8 mouse cellular contexts compared by ENCODE assay signal in genomic region chr1:135430669-135431017, GRCm38 (mm10). TPM values are rescaled to one million over a fixed set of nuclear protein-coding genes. Genes with fewer than 3 reads are reported as not detected.
A peak's percentile ranks its signal among the peaks of the same experiment; 100 is the strongest.
DNase-seq lines count a peak whose midpoint lies in the region; ATAC-seq and TF ChIP-seq lines count a peak whose summit lies in the region.

No protein-coding gene starts in this region.

- peaks cover 14% of the 10 kb centered on the region for H3K36me3 ChIP-seq in C2C12 (ENCODE audit: control insufficient read depth, insufficient read depth)
- peaks cover 14% of the 10 kb centered on the region; the same call in 1 of the 2 replicates for H3K36me3 ChIP-seq in forebrain, embryonic 12.5 days (replicated peaks)
- H3K36me3 ChIP-seq in liver, embryonic 14.5 days (replicated peaks; ENCODE audit: control insufficient read depth, insufficient read depth, low read depth) = no peaks in the 10 kb centered on the region; the same call in 1 of the 2 replicates

- H3K4me3 ChIP-seq in C2C12 (ENCODE audit: insufficient read depth, poor library complexity, severe bottlenecking) = peak overlapping the region; percentile 86
- peak overlapping the region; percentile 91 for H3K4me3 ChIP-seq in forebrain, embryonic 12.5 days (replicated peaks)
- peak overlapping the region; percentile 68 to 83 for H3K4me3 ChIP-seq in liver, embryonic 14.5 days (ENCODE audit: insufficient read depth in 1 of 2, low read depth in 2 of 2, low read length in 2 of 2)

- no peaks in the 10 kb centered on the region for H3K9me3 ChIP-seq in forebrain, embryonic 12.5 days
- H3K9me3 ChIP-seq in liver, embryonic 14.5 days (ENCODE audit: control insufficient read depth, low read length) = no peaks in the 10 kb centered on the region

- no peak for TF ChIP-seq EP300 in liver, embryonic 14.5 days (IDR thresholded peaks at IDR 0.05; ENCODE audit: low read depth)

- H3K4me1 ChIP-seq in forebrain, embryonic 12.5 days = peaks cover 28% of the 10 kb centered on the region
- peaks cover 9 to 12% of the 10 kb centered on the region in 2 experiments for H3K4me1 ChIP-seq in liver, embryonic 14.5 days (replicated peaks; ENCODE audit: control insufficient read depth in 2 of 2, insufficient read depth in 2 of 2, low read length in 1 of 2)

- DNase-seq in frontal cortex, postnatal 10 days (ENCODE audit: low spot score in 2 of 2) = no peak
- DNase-seq in liver, embryonic 14.5 days (ENCODE audit: low read depth in 3 of 3, low spot score in 3 of 3) = no peak
- DNase-seq in embryo, embryonic 10.5 days (ENCODE audit: low spot score) = no peak
- DNase-seq in cerebellum, adult 8-10 months = no peak
- DNase-seq in left cerebral cortex, adult 9 months (ENCODE audit: low spot score in 2 of 2) = no peak

- peaks cover 45% of the 10 kb centered on the region for H3K79me3 ChIP-seq in C2C12 (ENCODE audit: low read depth)

- peak overlapping the region; percentile 68 for H3K4me2 ChIP-seq in forebrain, embryonic 12.5 days
- peak overlapping the region; percentile 72 for H3K4me2 ChIP-seq in liver, embryonic 14.5 days (ENCODE audit: low read depth)

- no peak for TF ChIP-seq CTCF in C2C12 (IDR thresholded peaks at IDR 0.05; ENCODE audit: control insufficient read depth, insufficient read depth, insufficient read length)
- TF ChIP-seq CTCF in liver, embryonic 14.5 days (IDR thresholded peaks at IDR 0.05; ENCODE audit: low read depth) = no peak

- peak overlapping the region; percentile 91 for H3K9ac ChIP-seq in forebrain, embryonic 12.5 days
- peak overlapping the region; percentile 58 for H3K9ac ChIP-seq in liver, embryonic 14.5 days (replicated peaks)

- H3K27ac ChIP-seq in forebrain, embryonic 12.5 days = peak overlapping the region; percentile 89
- no peak overlapping the region for H3K27ac ChIP-seq in liver, embryonic 14.5 days

- WGBS in forebrain, embryonic 12.5 days = 2% methylated on average over 14 of the region's 14 CpGs
- WGBS in liver, embryonic 14.5 days (ENCODE audit: insufficient replicate concordance) = 2% methylated on average over 14 of the region's 14 CpGs

- peaks cover 47% of the 10 kb centered on the region for H3K79me2 ChIP-seq in C2C12 (ENCODE audit: control insufficient read depth, insufficient read depth)

- peak; percentile 60 for ATAC-seq in frontal cortex, adult (ENCODE audit: low TSS enrichment)
- ATAC-seq in forebrain, embryonic 12.5 days (ENCODE audit: low FRiP score) = peak; percentile 81
- ATAC-seq in liver, embryonic 14.5 days (ENCODE audit: insufficient read depth) = peak; percentile 70

- H3ac ChIP-seq in C2C12 (ENCODE audit: control insufficient read depth, insufficient read length, low read depth) = peak overlapping the region; percentile 98

- H3K27me3 ChIP-seq in C2C12 (ENCODE audit: control insufficient read depth, insufficient read depth, insufficient read length) = no peaks in the 10 kb centered on the region
- no peaks in the 10 kb centered on the region for H3K27me3 ChIP-seq in forebrain, embryonic 12.5 days
- no peaks in the 10 kb centered on the region for H3K27me3 ChIP-seq in liver, embryonic 14.5 days (ENCODE audit: control insufficient read depth, insufficient read depth, low read length)

TF ChIP-seq in C2C12, 6 proteins besides CTCF, POLR2A, EP300 and RAD21:
- TF ChIP-seq USF1 (IDR thresholded peaks at IDR 0.05; ENCODE audit: low read depth) (no peak), CEBPB (IDR thresholded peaks at IDR 0.05; ENCODE audit: low read depth) (no peak), MYOD1 (IDR thresholded peaks at IDR 0.05; ENCODE audit: control insufficient read depth, insufficient read length, low read depth) (no peak), MAX (IDR thresholded peaks at IDR 0.05) (no peak), FOSL1 (IDR thresholded peaks at IDR 0.05; ENCODE audit: insufficient read depth, low read length, poor library complexity, severe bottlenecking) (no peak), MYOG (IDR thresholded peaks at IDR 0.05; ENCODE audit: control insufficient read depth, extremely low read depth, insufficient read length) (no peak)

RNA-seq across cellular contexts. Expression of gene Ipo9, which starts 0.3 kb away (rescaled TPM):
- 61.5 TPM for polyA plus RNA-seq in C2C12 (2012; fragmentation: generic; extraction: Trizol)
- 198 and 214 TPM in 2 replicates for polyA plus RNA-seq in forebrain, embryonic 12.5 days (2016; fragmentation: Nextera tagmentation; extraction: Ambion mirVana)
- 19.4 and 20.7 TPM in 2 replicates for polyA plus RNA-seq in liver, embryonic 14.5 days (2012; rRNA removed)
- polyA plus RNA-seq in liver, embryonic 14.5 days (2014; fragmentation: Nextera tagmentation; extraction: Ambion mirVana) = 26.6 and 26.9 TPM in 2 replicates

RNA-seq across cellular contexts. Expression of gene Shisa4, which starts 55.6 kb away (rescaled TPM):
- 33.2 TPM for polyA plus RNA-seq in C2C12 (2012; fragmentation: generic; extraction: Trizol)
- polyA plus RNA-seq in forebrain, embryonic 12.5 days (2016; fragmentation: Nextera tagmentation; extraction: Ambion mirVana) = 67.3 and 70.6 TPM in 2 replicates
- polyA plus RNA-seq in liver, embryonic 14.5 days (2012; rRNA removed) = 0.64 and 0.84 TPM in 2 replicates
- polyA plus RNA-seq in liver, embryonic 14.5 days (2014; fragmentation: Nextera tagmentation; extraction: Ambion mirVana) = 0.41 and 0.56 TPM in 2 replicates

Comparison
In these comparisons a context has a peak if more than half of its experiments do, and no peak if none do; other contexts are left out.
1. RNA of gene Shisa4, which starts 55.6 kb away (polyA plus RNA-seq): 67.3 to 70.6 TPM in forebrain, embryonic 12.5 days and 33.2 TPM in C2C12 (single experiment); 0.41 to 0.84 TPM in liver, embryonic 14.5 days; every median in the first group is over 10 times any median in the second.
2. Peak in every context shown above with its lines, with median percentiles within 50 percentile points of each other: ATAC-seq and H3K4me3 ChIP-seq.